Mouse (Mus musculus): ENCODE measurements at regions not wholly inside any gene's neighbourhood (a gene's known extent, or its start where the extent isn't known, plus 50 kb on each side); places are given as distances from the start of the nearest gene placed in this dataset.

DNA sequence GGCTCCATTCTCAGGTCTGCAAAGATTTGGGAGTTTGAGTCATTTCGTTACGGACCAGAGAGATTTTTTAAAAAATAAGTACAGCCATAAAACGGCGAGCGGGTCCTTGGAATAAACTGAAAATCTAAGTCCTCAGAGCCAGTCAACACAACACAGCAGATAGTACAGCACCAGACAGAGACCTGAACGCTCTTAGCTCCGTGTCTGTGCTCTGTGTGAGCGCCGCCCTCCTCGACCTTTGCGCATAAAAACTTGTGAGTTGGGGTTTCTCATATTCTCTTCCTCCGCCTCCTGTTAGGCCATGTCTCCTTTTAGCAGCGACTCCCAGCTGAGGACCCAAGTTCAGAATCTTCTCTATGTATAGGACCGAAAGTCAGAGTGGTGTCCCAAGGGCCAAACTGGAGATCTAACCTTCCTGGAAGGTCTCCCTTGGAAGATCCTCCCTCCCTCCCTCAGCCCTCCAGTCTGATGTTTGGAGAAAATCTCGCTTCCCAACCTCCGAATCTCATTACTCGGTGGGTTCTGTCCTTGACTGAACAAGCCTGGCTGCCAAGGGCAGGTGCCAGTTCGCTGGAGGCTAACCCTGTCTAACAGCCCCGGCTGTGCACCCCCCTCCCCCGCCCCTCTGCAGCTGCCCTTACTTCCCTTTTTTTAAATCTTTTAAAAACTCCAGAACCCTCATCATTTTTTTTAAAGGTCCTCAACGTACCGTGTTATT is 314.0 kb downstream of the Parp8 start:
- WGBS: 1% methylated on average over 22 of the region's 22 CpGs
- peaks cover 53% of the 10 kb centered on the region for H3K27me3 ChIP-seq (replicated peaks; ENCODE audit: control insufficient read depth, insufficient read depth, low read length)
- no peak for ATAC-seq (replicated peaks; ENCODE audit: low FRiP score)
- H3K4me1 ChIP-seq (replicated peaks; ENCODE audit: control insufficient read depth, insufficient read depth, low read length): no peaks in the 10 kb centered on the region
- H3K9me3 ChIP-seq (ENCODE audit: control insufficient read depth, low read length): no peaks in the 10 kb centered on the region
- peak overlapping the region; percentile 22 for H3K4me3 ChIP-seq (ENCODE audit: low read depth, low read length)
- peak overlapping the region; percentile 66 for H3K4me2 ChIP-seq
- DNase-seq (ENCODE audit: low spot score): peak; percentile 37
- no peak overlapping the region for H3K9ac ChIP-seq (ENCODE audit: low read depth, low read length)
- H3K27ac ChIP-seq (ENCODE audit: low read depth, low read length): no peak overlapping the region
- no peaks in the 10 kb centered on the region for H3K36me3 ChIP-seq (ENCODE audit: control insufficient read depth, insufficient read depth, low read length)

DNA sequence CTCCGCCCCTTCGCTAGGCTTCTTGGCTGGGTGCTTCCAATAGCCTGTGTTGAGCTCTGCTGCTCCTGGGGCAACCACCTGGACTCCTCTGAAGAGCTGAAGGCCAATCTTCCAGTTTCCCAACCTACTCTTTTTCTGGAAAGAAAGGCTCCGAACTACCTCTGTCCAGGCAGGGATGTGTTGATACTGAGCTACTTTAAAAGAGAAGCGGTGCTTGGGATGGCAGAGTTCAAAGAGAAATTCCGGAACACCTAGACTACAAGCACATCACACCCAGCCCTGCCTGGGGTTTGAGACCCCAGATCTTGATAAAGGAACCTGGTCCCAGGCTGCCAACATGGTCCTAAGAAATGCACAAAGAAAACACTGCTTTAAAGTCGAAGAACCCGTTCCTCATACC is 315.7 kb downstream of the Parp8 start:
- 14% methylated on average over 7 of the region's 7 CpGs for WGBS
- no peak overlapping the region for H3K27ac ChIP-seq (ENCODE audit: low read depth, low read length)
- ATAC-seq (replicated peaks; ENCODE audit: low FRiP score) (no peak), DNase-seq (ENCODE audit: low spot score) (no peak)
- H3K4me1 ChIP-seq (replicated peaks; ENCODE audit: control insufficient read depth, insufficient read depth, low read length): no peaks in the 10 kb centered on the region
- H3K4me3 ChIP-seq (ENCODE audit: low read depth, low read length): no peak overlapping the region
- H3K9ac ChIP-seq (ENCODE audit: low read depth, low read length): no peak overlapping the region
- no peaks in the 10 kb centered on the region for H3K9me3 ChIP-seq (ENCODE audit: control insufficient read depth, low read length)
- no peak overlapping the region for H3K4me2 ChIP-seq
- H3K36me3 ChIP-seq (ENCODE audit: control insufficient read depth, insufficient read depth, low read length): no peaks in the 10 kb centered on the region
- peaks cover 67% of the 10 kb centered on the region for H3K27me3 ChIP-seq (replicated peaks; ENCODE audit: control insufficient read depth, insufficient read depth, low read length)

DNA sequence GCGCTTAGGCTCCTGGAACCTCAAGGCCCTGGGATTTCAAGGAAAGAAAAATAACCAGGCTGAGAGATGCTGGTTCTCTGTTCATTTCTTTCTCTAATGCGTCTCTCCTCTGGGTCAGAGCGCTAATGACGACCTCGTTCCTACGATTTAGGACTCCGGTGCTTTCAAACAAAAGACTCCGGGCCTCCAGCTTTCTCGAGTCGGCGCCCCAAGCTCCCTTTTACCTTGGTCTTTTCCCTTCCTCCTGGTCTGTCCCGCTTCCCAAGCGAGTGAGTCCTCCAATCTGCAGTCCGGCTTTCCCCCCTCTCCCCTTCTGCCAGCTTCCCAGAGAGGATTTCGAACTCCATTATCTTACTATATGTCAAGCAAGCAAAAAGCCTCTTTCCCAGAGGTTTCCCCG is 316.5 kb downstream of the Parp8 start:
- Histone ChIP-seq H3K27ac (ENCODE audit: low read depth, low read length) (no peak overlapping the region), H3K4me2 (peak overlapping the region; percentile 38), H3K9ac (ENCODE audit: low read depth, low read length) (no peak overlapping the region), H3K27me3 (replicated peaks; ENCODE audit: control insufficient read depth, insufficient read depth, low read length) (peaks cover 75% of the 10 kb centered on the region), H3K36me3 (ENCODE audit: control insufficient read depth, insufficient read depth, low read length) (no peaks in the 10 kb centered on the region), H3K4me3 (ENCODE audit: low read depth, low read length) (peak overlapping the region; percentile 5; the same call in 1 of the 2 replicates), H3K9me3 (ENCODE audit: control insufficient read depth, low read length) (no peaks in the 10 kb centered on the region), H3K4me1 (replicated peaks; ENCODE audit: control insufficient read depth, insufficient read depth, low read length) (no peaks in the 10 kb centered on the region)
- WGBS: 2% methylated on average over 16 of the region's 16 CpGs
- DNase-seq (ENCODE audit: low spot score) (no peak), ATAC-seq (replicated peaks; ENCODE audit: low FRiP score) (no peak)

DNA sequence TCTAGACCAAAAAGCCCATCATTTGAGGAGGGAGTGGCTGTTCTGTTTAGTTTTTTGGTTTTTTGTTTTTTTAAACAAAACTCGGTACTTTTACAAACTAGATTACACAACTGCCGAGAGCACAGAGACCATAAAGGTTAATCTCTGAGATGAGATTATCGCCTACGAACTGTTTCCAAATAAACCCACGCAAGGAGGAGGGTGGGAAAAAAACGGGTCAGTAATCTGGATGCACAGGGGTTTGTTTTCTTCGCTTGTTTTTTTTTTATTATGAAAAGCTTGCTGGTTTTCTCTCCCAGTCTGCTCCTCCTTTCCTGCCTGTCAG is 316.9 kb downstream of the Parp8 start:
- H3K27me3 ChIP-seq (replicated peaks; ENCODE audit: control insufficient read depth, insufficient read depth, low read length): peaks cover 75% of the 10 kb centered on the region
- H3K9me3 ChIP-seq (ENCODE audit: control insufficient read depth, low read length): no peaks in the 10 kb centered on the region
- no peak for DNase-seq (ENCODE audit: low spot score)
- WGBS: 3% methylated on average over 7 of the region's 7 CpGs
- H3K27ac ChIP-seq (ENCODE audit: low read depth, low read length): no peak overlapping the region
- H3K9ac ChIP-seq (ENCODE audit: low read depth, low read length): no peak overlapping the region
- H3K36me3 ChIP-seq (ENCODE audit: control insufficient read depth, insufficient read depth, low read length): no peaks in the 10 kb centered on the region
- H3K4me3 ChIP-seq (ENCODE audit: low read depth, low read length): no peak overlapping the region; the same call in 1 of the 2 replicates
- H3K4me1 ChIP-seq (replicated peaks; ENCODE audit: control insufficient read depth, insufficient read depth, low read length): no peaks in the 10 kb centered on the region
- ATAC-seq (replicated peaks; ENCODE audit: low FRiP score): no peak
- peak overlapping the region; percentile 38 for H3K4me2 ChIP-seq

DNA sequence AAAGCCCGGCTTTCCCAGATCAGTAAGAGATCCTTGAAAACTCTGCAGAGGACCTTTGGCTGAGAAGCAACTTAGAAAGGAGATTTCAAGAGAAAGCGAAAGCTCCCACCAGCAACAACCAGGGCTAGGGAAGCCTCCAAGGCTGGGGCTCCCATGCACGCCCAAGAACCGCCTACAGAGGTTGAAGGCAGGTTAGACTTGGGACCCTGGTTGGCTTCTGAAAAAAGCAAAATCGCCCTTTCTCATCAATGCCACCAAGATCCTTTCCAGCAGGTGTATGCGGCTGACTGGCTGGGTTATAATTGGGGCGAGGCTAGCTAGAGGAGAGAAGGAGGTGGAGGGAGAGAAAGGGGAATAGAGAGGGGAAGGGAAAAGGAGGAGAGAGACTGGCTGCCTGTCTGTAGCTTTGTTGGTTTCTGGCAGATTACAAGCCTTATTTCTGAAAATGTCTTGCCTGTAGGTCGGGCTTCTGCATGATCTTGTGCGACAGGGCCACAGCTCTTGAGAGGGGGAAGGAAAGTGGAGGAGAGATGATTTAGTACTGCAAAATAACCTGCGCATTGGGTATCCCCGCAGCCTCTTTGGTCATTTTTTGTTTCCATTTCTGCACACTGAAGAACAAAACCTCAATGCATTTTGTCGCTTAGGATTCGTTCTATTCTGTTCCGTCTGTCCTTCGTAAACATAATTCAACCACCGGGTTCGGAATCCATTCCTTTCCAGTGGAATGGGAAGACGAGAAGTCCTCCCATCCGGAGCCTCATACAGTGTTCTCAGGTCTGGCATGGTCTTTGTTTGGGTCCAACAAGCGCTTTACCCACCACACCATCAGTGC is 317.5 kb downstream of the Parp8 start:
- 9% methylated on average over 20 of the region's 20 CpGs for WGBS
- ATAC-seq (replicated peaks; ENCODE audit: low FRiP score): no peak

DNA sequence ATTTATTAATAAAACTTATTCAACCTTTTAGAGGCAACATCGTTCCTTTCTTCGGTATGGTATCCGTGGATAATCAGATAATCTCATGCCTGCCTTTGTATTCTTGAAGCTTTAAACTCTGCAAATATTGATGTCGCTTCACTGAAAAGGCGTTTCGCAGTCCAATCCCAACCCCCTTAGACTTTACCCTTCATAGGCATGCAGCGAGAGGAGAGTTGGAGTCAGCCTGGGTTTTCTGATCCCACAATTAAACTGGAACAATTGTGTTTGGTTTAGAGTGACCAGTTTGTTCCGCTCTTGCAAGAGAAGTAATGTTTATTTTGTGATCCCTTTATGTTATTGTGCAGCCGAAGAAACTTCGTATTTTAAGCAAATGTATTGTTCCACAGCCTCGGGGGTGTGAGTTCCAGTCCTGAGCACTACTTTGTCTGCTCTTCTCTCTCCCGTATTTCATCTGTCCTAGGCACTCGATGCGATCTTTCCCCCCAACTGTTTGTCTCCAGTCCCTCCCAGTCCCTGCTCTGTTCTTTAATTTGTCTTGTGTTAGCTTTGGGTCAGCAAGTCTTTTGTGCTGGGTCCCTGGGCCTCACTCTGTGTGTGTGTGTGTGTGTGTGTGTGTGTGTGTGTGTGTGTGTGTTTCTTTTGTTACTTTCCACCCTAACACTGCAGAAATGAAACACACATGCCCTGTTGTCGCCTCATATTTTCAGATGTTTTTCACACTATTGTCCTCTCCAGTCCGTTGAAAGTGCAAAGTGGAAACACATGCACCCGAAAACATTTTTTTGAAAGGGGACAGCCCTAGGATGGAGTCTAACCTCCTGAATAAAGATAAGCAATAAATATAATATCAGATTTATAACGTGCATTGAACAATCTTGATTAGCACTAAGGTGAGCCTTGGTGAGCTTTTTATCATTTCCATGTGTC is 318.7 kb downstream of the Parp8 start:
- no peak overlapping the region for H3K27ac ChIP-seq (ENCODE audit: low read depth, low read length)
- peaks cover 72% of the 10 kb centered on the region for H3K27me3 ChIP-seq (replicated peaks; ENCODE audit: control insufficient read depth, insufficient read depth, low read length)
- no peaks in the 10 kb centered on the region for H3K4me1 ChIP-seq (replicated peaks; ENCODE audit: control insufficient read depth, insufficient read depth, low read length)
- ATAC-seq (replicated peaks; ENCODE audit: low FRiP score) (no peak), DNase-seq (ENCODE audit: low spot score) (peak; percentile 34)
- H3K9me3 ChIP-seq (ENCODE audit: control insufficient read depth, low read length): no peaks in the 10 kb centered on the region
- H3K4me3 ChIP-seq (ENCODE audit: low read depth, low read length): no peak overlapping the region
- peak overlapping the region; percentile 25; the same call in 1 of the 2 replicates for H3K4me2 ChIP-seq
- no peaks in the 10 kb centered on the region for H3K36me3 ChIP-seq (ENCODE audit: control insufficient read depth, insufficient read depth, low read length)
- 7% methylated on average over 18 of the region's 18 CpGs for WGBS
- no peak overlapping the region for H3K9ac ChIP-seq (ENCODE audit: low read depth, low read length)

More for the DNA sequence above, 317.5 kb downstream of the Parp8 start:
- Histone ChIP-seq H3K36me3 (ENCODE audit: control insufficient read depth, insufficient read depth, low read length) (no peaks in the 10 kb centered on the region), H3K4me3 (ENCODE audit: low read depth, low read length) (no peak overlapping the region), H3K27ac (ENCODE audit: low read depth, low read length) (no peak overlapping the region), H3K4me1 (replicated peaks; ENCODE audit: control insufficient read depth, insufficient read depth, low read length) (no peaks in the 10 kb centered on the region), H3K27me3 (replicated peaks; ENCODE audit: control insufficient read depth, insufficient read depth, low read length) (peaks cover 75% of the 10 kb centered on the region), H3K4me2 (peak overlapping the region; percentile 23), H3K9ac (ENCODE audit: low read depth, low read length) (no peak overlapping the region), H3K9me3 (ENCODE audit: control insufficient read depth, low read length) (no peaks in the 10 kb centered on the region)
- peak; percentile 41 for DNase-seq (ENCODE audit: low spot score)

DNA sequence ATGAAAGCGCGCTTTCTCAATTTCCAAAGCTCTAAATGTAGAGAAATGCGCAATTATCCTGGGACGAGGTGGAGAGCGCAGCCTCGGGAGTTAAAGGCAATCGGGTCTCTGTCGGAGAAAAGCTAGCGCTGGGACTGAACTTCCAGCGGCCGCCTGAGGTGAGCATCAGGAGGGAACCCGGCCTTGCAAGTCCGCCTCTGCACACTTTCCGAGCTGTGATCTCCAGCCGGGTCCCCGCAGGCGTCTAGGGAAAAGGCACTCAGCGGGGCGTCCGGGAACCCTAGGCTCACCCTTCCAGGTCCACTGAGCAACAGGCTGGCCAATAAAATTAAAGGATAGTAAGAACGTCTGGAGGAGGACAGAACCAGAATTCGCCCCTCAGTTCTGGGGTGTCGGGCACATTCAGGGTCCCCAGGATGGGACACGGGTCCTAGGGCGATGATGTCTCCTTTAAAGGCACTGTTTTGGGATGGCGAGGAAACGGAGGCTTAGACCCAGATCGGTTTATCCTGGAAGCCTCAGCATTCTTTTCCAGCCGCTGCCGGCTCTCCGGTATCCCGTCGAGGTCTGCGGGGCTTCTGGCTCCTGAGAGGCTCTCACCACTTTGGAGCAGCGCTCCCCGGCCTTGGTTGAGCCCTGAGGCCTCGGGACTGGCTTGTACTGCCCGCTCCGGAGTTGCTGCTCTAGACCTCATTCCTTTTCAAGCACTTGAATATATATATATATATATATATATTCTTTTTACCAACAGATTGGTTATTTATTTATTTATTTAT is 319.5 kb downstream of the Parp8 start:
- Histone ChIP-seq H3K27me3 (replicated peaks; ENCODE audit: control insufficient read depth, insufficient read depth, low read length) (peaks cover 64% of the 10 kb centered on the region), H3K27ac (ENCODE audit: low read depth, low read length) (no peak overlapping the region), H3K9ac (ENCODE audit: low read depth, low read length) (peak overlapping the region; percentile 14; the same call in 1 of the 2 replicates), H3K4me3 (ENCODE audit: low read depth, low read length) (peak overlapping the region; percentile 34), H3K4me1 (replicated peaks; ENCODE audit: control insufficient read depth, insufficient read depth, low read length) (no peaks in the 10 kb centered on the region), H3K9me3 (ENCODE audit: control insufficient read depth, low read length) (no peaks in the 10 kb centered on the region), H3K4me2 (peak overlapping the region; percentile 56), H3K36me3 (ENCODE audit: control insufficient read depth, insufficient read depth, low read length) (no peaks in the 10 kb centered on the region)
- DNase-seq (ENCODE audit: low spot score) (peak; percentile 54), ATAC-seq (replicated peaks; ENCODE audit: low FRiP score) (no peak)
- 2% methylated on average over 39 of the region's 39 CpGs for WGBS

DNA sequence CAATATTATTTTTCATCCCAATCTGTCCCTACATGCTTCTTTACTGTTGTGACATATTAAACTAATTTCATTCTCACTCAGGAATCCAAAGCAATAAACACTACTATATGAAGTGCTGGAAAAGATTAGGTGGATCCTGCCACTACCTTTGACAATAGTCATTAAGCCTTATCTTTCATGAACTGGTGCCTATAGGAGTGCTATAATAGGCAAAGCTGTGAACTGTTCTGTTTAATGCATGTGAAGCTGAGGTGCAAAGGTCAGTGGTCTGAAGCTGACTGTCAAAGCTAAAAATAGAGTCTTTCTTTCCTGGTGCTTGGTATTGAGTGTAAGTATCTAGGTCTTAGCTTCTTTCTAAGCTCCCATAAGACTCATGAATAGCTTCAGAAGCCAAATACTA is 336.6 kb downstream of the Parp8 start:
- Histone ChIP-seq H3K27me3 (replicated peaks; ENCODE audit: control insufficient read depth, insufficient read depth, low read length) (no peaks in the 10 kb centered on the region), H3K4me1 (replicated peaks; ENCODE audit: control insufficient read depth, insufficient read depth, low read length) (no peaks in the 10 kb centered on the region), H3K4me3 (ENCODE audit: low read depth, low read length) (no peak overlapping the region), H3K9me3 (ENCODE audit: control insufficient read depth, low read length) (no peaks in the 10 kb centered on the region), H3K4me2 (no peak overlapping the region), H3K27ac (ENCODE audit: low read depth, low read length) (no peak overlapping the region), H3K9ac (ENCODE audit: low read depth, low read length) (no peak overlapping the region), H3K36me3 (ENCODE audit: control insufficient read depth, insufficient read depth, low read length) (no peaks in the 10 kb centered on the region)
- no peak for ATAC-seq (replicated peaks; ENCODE audit: low FRiP score)
- no peak for DNase-seq (ENCODE audit: low spot score)
